Mouse (Mus musculus) 3134 (cell line): Measurements from ENCODE around the gene Olfr668.
"Not testable (repeated sequence)": the region's sequence is repeated elsewhere in the genome, so short reads cannot be mapped to it uniquely, and the experiment has no call there.

Experiments used
- DNase-seq: peaks from one replicate; pipeline ENCODE4 v3.0.0-alpha.2; 2011; ENCODE audit warnings: low spot score; ENCODE audit not compliant: insufficient read length; ENCODE audit errors: extremely low read depth

Gene Olfr668

DNA sequence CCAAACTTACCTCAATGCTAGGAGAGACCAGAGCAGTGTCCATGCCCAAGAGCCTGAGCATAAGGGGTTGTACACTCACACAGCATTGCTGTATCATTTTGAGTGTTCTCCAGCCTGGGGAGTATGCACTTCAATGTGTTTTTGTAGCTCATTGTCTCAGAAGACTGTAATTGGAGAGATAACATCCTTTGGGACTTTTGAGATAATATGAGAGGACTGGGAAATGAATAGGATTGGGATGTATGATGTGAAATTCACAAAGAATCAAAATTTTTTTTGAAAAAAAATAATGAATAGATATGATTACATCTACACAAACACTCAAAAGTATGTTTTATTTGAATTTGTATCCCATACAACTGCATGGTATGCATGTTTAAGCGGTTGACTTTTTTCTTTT is at the start of gene Olfr668:
Gene Olfr668 (minus strand): TSS at position 101 of the 400 bp plus-strand sequence.
- DNase-seq, result no peak

DNA sequence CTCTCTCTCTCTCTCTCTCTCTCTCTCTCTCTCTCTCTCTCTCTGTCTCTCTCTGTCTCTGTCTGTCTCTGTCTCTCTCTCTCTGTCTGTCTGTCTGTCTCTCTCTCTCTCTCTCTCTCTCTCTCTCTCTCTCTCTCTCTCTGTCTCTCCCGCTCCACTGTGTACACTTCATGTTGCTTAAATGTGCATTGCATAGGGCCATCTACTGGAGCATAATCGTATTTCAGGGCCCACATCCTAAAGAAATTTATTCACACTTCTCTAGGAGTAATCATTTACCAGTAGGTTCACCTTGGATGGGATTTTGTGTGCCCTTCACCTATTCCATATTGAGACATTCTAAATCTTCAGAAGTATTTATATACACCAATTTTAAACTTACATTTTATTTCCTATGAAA is 44.6 kb upstream of the Olfr668 start:
- not testable (repeated sequence) for DNase-seq

DNA sequence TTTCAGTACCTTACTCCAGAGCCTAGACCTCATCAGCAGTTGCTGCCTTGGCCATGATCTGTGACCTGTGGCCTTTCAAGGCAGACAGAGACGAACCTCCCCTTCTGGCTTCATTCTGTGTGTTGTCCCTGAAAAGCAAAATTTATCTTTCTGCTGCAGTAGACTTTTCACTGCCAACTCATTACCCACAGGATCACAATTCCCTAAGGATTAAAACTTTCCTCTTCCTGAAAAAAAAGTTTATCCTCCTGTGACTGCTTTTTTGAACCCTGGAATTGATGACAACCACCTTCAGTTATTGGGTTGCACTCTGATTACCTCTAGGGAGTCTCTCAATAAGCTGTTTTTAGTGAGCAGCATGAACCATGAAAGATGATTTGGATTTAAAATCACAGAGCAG is 34.7 kb upstream of the Olfr668 start, which contains the start of gene Olfr670:
Gene Olfr670 (minus strand): TSS at position 101 of the 400 bp plus-strand sequence.
- DNase-seq, result no peak

DNA sequence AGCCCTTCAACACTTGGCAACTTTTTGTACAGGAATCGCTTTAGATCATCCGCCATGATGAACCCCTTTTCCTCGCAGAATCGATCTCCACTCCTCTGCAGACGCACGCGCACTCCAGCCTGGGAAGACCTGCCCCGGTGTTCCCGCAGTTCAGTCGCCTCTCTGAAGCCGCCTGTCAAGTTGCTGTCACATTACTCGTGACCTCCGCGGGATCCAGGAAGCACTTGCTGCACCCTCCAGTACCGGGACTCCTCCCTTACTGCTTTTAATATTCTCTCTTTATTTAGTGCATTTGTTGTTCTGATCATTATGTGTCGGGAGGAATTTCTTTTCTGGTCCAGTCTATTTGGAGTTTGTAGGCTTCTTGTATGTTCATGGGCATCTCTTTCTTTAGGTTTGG is 22.4 kb upstream of the Olfr668 start:
- DNase-seq, result not testable (repeated sequence)

DNA sequence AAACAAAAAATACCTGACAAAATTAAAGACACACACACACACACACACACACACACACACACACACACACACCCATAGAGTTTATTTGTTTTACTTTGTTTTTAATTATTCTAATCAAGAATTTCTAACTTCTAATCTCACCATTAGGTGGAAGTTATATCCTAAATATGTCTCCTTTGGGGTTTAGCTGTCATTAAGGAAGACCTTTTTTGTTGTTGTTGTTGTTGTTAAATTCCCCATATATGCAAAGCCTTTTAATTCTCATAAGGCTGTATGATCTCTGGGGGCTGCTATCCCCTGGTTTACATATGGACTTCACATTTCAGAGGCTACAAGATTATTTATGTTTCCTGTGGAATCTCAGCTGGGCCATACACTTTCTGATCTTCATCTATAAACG is 6.1 kb upstream of the Olfr668 start, which contains the start of gene Olfr669:
Gene Olfr669 (plus strand): TSS at position 301 of the 400 bp plus-strand sequence.
- DNase-seq, result no peak

DNA sequence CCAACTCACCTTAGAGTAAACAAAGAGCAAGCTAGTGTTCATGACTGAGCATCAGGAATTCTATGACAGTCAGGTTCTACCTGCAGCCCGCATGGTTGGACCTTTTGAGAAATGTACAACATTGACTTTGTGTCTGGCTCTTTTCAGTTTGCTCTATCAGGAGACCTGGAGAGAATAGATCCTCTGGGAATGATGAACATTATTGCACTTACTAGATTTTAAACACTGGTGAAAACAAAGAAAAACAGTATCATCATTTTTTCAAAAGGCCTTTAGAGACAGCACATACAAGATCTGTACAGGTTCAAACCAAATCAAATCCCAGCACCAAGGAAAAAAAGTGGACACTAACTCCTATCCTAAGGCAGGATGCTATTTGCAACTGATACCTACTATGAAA is 6.5 kb downstream of the Olfr668 start, which contains the start of gene Olfr667:
Gene Olfr667 (minus strand): TSS at position 101 of the 400 bp plus-strand sequence.
- DNase-seq, result no peak

DNA sequence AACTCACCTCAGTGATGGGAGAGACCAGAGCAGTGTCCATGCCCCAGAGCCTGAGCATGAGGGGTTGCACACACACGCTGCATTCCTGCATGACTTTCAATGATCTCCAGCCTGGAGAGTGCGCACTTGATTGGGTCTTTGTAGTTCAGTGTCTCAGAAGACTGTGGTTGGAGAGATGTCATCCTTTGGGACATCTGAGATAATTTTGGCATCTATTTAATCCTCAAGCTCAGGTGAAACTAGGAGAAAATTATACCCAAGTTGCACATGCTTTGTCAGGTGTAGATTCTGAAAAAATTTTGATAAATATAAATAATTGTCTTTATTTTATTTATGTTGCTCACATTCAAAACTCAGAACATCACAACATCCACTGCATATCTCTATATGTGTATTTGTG is 32.0 kb downstream of the Olfr668 start, which contains the start of gene Olfr666:
Gene Olfr666 (minus strand): TSS at position 101 of the 400 bp plus-strand sequence.
- DNase-seq, result no peak

DNA sequence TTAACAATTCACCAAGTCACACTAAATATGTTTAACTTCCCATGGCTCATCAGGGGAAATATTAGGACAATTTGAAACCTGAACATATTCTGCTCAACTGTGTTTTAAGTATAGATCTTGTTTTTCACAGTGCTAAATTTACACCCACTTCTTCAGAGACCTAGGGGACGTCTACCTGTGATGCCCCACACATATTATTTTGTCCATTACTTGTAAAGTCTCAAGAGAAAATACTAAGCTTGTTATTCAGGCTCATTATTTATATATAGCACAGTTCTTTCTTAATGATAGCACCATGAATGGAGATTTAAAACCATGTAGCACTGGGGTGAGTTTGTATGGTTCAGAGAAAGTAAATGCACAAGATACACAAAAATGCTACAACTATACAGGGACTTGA is 50.1 kb downstream of the Olfr668 start, which contains the start of gene Olfr665:
Gene Olfr665 (plus strand): TSS at position 301 of the 400 bp plus-strand sequence.
- no peak for DNase-seq
